Mouse (Mus musculus) T-helper 1 cell (primary cell): ENCODE measurements around the gene Olfr536.
"Not testable (repeated sequence)": the region's sequence is repeated elsewhere in the genome, so short reads cannot be mapped to it uniquely, and the experiment has no call there.

ENCODE experiments used
- in situ Hi-C: fragments of 300-600 bp; cut with MboI, MseI; formaldehyde crosslinking; loops from one replicate; pipeline ENCODE4 v1.15.1; 2025; ENCODE audit warnings: high pct_unique_total_duplicates

Olfr536 gene

DNA sequence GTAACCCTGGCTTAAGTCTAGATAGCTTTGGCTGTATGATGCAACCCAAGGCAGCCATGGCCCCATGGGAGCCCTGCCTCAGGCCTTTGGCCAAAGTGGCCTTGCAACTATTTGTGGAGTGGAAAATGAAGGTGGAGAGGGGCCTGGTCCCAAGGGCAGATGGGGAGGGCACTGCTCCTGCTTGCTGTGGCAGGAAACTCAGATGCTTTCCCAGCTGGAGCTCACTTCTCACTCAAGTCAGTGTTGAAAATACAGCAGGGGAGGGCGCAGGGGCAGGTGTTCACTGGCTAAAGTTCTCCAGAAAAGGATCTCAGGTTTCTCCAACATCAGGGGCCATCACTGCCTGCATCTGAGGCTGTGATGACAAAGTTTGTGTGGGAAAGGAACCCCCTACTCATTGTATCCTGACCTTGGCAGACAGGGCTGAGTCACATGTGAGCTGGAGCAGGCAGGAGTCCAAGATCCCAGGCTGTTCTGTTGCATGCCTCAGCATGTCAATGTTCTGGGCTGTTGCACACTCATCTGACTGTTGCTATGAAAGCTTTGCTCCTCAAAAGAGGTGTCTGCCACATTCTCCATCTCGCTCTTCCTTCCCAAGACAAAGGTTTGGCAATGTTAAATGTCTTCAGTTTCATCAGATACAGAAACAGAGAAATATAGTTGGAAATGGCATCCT is at the start of gene Olfr536:
Gene Olfr536 (minus strand): TSS at position 51 of the 676 bp plus-strand sequence.
- in situ Hi-C loops = not testable (repeated sequence)

DNA sequence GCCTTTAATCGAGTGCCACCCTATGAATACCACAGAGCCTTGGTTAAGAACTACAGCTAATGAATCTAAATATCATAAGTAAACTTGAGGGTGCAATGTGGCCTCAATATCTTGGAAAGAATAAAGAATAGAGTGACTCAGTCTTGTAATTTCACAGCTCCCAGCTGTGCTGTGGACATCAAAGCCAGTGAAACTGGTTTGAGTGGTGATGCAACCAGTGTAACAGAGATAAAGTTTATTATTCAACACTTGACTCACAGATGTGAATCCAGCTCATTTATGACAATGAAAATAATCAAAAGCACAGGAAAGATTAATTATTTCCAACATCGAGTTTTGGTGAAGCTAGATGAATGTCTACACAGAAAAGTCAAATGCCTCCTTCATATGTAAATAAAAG is 32.5 kb upstream of the Olfr536 start:
- in situ Hi-C loops = no loop called here

GRCm38 (mm10) chr7:140494702-140495101 is 12.5 kb downstream of the Olfr536 start:
- in situ Hi-C loops = no loop called here

DNA sequence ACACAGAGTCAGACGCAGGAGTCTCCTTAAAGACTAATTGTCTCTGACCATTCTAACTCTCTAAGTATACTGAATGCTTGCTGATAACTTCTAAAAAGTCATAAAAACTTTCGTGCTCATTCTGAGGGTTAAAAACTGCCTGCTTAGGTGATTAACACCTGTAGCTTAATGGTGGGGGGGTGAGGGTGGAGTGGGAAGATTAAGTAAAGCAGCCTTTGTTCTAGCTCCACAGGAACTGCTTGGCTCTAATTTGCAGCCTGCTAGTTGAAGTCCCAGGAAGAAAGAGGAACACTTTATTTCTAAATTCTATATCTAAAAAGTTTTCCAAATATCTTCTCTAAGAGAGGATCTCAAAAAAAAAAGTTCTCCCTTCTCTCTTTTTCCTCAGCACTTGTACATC is 13.0 kb downstream of the Olfr536 start:
- in situ Hi-C loops = no loop called here

GRCm38 (mm10) chr7:140488981-140489380 is 18.2 kb downstream of the Olfr536 start:
- in situ Hi-C loops = loop anchor here (10.0 kb wide), 1 partner anchor 1724 kb away; no protein-coding TSS in a partner anchor

DNA sequence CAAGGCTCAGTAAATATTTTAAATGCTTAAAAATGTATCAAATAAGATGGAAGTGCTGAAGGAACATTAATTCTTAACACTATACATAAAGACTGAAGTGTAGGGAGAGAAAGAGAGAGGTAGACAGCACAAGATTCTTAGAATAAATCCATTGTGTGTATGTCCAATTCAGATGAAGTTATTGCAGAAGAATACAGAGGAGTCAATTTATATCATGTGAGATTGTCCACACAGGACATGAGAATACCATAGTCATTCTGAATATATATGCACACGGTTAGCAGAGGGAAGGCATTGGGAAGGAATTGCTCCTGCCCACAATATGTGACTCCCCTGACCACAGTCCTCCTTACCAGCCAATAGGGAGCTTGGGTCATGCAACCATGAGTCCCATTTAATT is 23.3 kb downstream of the Olfr536 start, which contains the start of gene Olfr535:
Gene Olfr535 (plus strand): TSS at position 301 of the 400 bp plus-strand sequence.
- in situ Hi-C loops = loop anchor here (10.0 kb wide), 1 partner anchor 1719 kb away; no protein-coding TSS in a partner anchor

DNA sequence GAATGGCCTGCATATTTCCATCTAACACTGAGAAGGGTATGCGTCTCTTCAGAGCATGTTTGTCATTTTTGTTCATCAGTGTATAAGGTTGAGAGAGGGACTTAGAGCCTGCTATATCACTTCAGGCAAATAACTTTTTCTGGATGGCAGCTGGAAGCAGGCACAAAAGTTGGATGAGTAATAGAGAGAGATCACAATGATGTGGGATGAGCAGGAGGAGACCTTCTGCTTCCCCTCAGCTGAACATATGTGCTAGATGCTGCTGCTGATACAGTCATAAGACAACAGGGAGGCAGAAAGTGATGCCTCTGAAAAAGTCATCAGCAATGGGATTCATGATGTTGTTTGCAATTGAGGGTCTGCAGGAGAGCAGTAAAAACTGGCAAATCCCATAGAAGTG is 28.5 kb downstream of the Olfr536 start:
- in situ Hi-C loops = no loop called here

DNA sequence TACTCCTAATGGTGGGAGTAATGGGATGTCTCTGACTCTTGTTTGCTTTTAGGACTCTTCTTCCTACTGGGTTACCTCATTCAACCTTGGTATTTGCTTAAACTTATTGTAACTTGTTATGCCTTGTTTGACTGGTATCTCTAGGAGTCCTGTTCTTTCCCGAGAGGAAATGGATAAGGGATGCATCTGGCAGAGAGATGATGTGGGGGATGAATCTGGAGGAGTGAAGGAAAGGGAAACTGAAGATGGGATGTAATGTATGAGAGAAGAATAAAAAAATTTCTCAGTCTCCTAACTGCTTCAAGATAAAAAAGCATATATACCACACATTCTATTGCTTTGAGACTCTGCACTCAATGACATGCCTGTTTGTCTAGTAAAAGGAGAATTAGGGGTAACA is 29.3 kb downstream of the Olfr536 start:
- in situ Hi-C loops = no loop called here

GRCm38 (mm10) chr7:140463070-140463469 is 44.1 kb downstream of the Olfr536 start, which contains the start of gene Olfr533:
Gene Olfr533 (plus strand): TSS chr7:140463370.
- in situ Hi-C loops = not testable (repeated sequence)
